Mouse (Mus musculus) forebrain, embryonic 13.5 days (tissue): ENCODE results near the gene Qprt. TPM values are rescaled to one million over a fixed set of nuclear protein-coding genes. Genes with fewer than 3 reads are reported as not detected.

Experiments
- ATAC-seq: fragments of 200-750 bp; cut with Nextera tagmentation; 2 replicates; pipeline ENCODE4 v1.8.0; 2017
- H3K27ac ChIP-seq: fragments of 300-500 bp; sonication (generic); 2 replicates; pipeline ENCODE4 v1.5.1; 2015; ENCODE audit warnings: inconsistent platforms, mild to moderate bottlenecking, moderate library complexity
- H3K27me3 ChIP-seq: fragments of 300-500 bp; sonication (generic); 2 replicates; pipeline ENCODE4 v1.6.1; 2015; ENCODE audit warnings: mild to moderate bottlenecking, inconsistent platforms
- H3K36me3 ChIP-seq: fragments of 300-500 bp; sonication (generic); 2 replicates; pipeline ENCODE4 v1.6.1; 2015; ENCODE audit warnings: mild to moderate bottlenecking, inconsistent platforms; ENCODE audit not compliant: poor library complexity, severe bottlenecking
- H3K4me1 ChIP-seq: fragments of 300-500 bp; sonication (generic); 2 replicates; pipeline ENCODE4 v1.6.1; 2015; ENCODE audit warnings: inconsistent platforms
- H3K4me2 ChIP-seq: fragments of 300-500 bp; sonication (generic); 2 replicates; pipeline ENCODE4 v1.6.1; 2015; ENCODE audit warnings: inconsistent platforms, mild to moderate bottlenecking, moderate library complexity
- H3K4me3 ChIP-seq: fragments of 300-500 bp; sonication (generic); 2 replicates; pipeline ENCODE4 v1.5.1; 2015; ENCODE audit warnings: mild to moderate bottlenecking, inconsistent platforms
- H3K9ac ChIP-seq: fragments of 300-500 bp; sonication (generic); 2 replicates; pipeline ENCODE4 v1.6.1; 2015; ENCODE audit warnings: mild to moderate bottlenecking, inconsistent platforms
- H3K9me3 ChIP-seq: fragments of 300-500 bp; sonication (generic); replicated peaks from 2 replicates; pipeline ENCODE4 v1.6.1; 2016; ENCODE audit warnings: inconsistent platforms
- WGBS: fragments of 180-500 bp; shearing (Covaris S2); methylation state at CpG from one replicate; pipeline ENCODE4 v1.1.7; 2015; 5-methylcytosine and 5-hydroxymethylcytosine counted together
- polyA plus RNA-seq: library from polyadenylated mRNA; unstranded; fragments of >200 nt; fragmentation: Nextera tagmentation; extraction: Ambion mirVana; gene quantifications from 2 replicates; pipeline ENCODE4 v1.2.1, GENCODE M21; 2015

The Qprt gene
- polyA plus RNA-seq, 1 experiment from 2014 or later: 0.67 TPM

DNA sequence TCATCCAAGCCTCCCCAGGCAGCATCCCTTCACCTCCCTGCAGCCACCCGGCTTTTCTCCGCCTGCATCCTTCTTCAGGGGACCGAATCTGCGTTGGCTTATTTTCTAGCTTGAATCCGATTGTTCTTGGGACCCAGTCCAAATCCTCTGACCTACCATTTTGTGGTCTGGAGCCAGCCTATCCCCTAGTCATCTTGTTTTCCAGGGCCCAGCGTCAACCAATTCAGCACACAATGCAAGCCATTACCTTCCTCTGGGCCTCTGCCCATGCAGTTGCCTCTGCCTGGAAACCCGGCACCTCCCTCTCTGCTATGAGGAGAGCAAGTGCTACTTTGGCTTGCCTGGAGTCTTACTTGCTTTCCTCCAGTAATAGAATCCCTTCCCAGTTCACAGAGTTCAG lies 16.5 kb downstream of the Qprt start:
- H3K9me3 ChIP-seq: no peaks in the 10 kb centered on the region
- ATAC-seq: no peak
- peaks cover 12% of the 10 kb centered on the region; the same call in 1 of the 2 replicates for H3K4me1 ChIP-seq
- no peak overlapping the region for H3K4me2 ChIP-seq
- H3K27me3 ChIP-seq: no peaks in the 10 kb centered on the region
- H3K27ac ChIP-seq: no peak overlapping the region
- 67% methylated on average over 7 of the region's 7 CpGs for WGBS
- no peak overlapping the region for H3K9ac ChIP-seq
- H3K36me3 ChIP-seq: no peaks in the 10 kb centered on the region
- H3K4me3 ChIP-seq: no peak overlapping the region

DNA sequence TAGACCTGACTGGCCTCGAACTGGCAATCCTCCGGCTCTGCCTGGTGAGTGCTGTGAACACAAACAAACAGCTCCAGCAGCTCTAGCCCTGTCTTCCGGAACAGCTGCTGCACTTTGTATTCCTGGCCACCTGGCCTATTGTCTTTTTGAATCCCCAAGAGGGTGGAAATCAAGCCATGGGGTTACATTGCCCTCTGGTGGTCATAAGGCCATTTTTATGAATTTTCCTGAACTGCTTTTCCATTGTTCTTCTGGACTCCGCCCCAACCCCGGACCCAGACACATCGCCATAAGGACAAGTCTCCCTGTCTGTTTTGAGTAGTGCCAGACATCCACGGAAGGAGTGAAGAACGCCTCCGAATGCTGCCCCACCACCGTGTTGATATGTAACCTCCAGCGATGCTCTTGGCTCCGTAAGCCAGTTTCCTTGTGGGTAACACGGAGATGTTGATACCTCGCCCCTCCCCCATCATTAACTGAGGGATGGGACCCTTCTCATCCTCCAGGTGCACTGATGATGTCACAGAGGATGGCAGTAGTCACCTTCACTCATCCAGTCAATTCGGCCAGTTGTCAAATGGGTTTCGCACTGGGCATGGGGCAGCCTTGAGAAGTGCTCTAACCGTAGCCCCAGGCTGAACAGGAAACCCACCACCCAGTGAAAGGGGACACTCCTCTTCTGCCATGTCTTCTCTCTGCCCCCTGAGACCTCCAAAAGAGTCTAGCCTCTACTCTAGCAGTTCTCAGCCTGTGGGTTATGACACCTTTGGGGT lies 17.3 kb downstream of the Qprt start:
- H3K27me3 ChIP-seq: no peaks in the 10 kb centered on the region
- H3K4me2 ChIP-seq: peak overlapping the region; percentile 52
- H3K36me3 ChIP-seq: no peaks in the 10 kb centered on the region
- ATAC-seq: peak; percentile 88
- peak overlapping the region; percentile 41 for H3K27ac ChIP-seq
- no peaks in the 10 kb centered on the region for H3K9me3 ChIP-seq
- peak overlapping the region; percentile 56 for H3K9ac ChIP-seq
- H3K4me3 ChIP-seq: peak overlapping the region; percentile 33
- peaks cover 12% of the 10 kb centered on the region; the same call in 1 of the 2 replicates for H3K4me1 ChIP-seq
- 16% methylated on average over 17 of the region's 17 CpGs for WGBS

- 66% methylated on average over 6 of the region's 6 CpGs for WGBS
- Histone ChIP-seq H3K4me2 (peak overlapping the region; percentile 52), H3K9me3 (no peaks in the 10 kb centered on the region), H3K4me3 (no peak overlapping the region), H3K27me3 (no peaks in the 10 kb centered on the region), H3K4me1 (peaks cover 12% of the 10 kb centered on the region; the same call in 1 of the 2 replicates), H3K36me3 (no peaks in the 10 kb centered on the region), H3K9ac (no peak overlapping the region), H3K27ac (peak overlapping the region; percentile 3; the same call in 1 of the 2 replicates)
- no peak for ATAC-seq
Measured at GRCm38 (mm10) chr7:127103960-127104359, 18.1 kb downstream of the Qprt start.

DNA sequence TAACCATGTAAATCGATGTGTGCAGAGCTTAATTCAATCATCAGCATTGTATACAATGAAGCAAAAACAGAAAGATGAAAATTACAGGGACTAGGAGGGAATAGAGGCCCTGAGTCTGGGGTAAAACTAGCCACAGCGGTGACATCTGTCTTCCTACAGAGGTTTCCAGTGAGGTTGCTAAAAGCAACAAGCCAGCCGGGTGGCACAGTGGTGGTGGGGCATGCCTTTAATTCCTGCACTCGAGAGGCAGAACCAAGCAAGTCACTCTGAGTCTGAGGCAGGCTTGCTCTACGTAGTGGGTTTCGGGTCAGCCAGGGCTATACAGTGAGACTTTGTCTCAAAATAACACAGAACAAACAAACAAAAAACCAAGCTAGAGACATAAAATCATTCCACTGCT lies 19.9 kb downstream of the Qprt start:
- 78% methylated on average over 6 of the region's 6 CpGs for WGBS
- peaks cover 12% of the 10 kb centered on the region; the same call in 1 of the 2 replicates for H3K4me1 ChIP-seq
- H3K9ac ChIP-seq: no peak overlapping the region
- H3K36me3 ChIP-seq: no peaks in the 10 kb centered on the region
- H3K4me2 ChIP-seq: no peak overlapping the region
- no peaks in the 10 kb centered on the region for H3K27me3 ChIP-seq
- H3K27ac ChIP-seq: no peak overlapping the region
- H3K9me3 ChIP-seq: no peaks in the 10 kb centered on the region
- no peak for ATAC-seq
- no peak overlapping the region for H3K4me3 ChIP-seq

- Histone ChIP-seq H3K27me3 (no peaks in the 10 kb centered on the region), H3K36me3 (no peaks in the 10 kb centered on the region), H3K4me3 (no peak overlapping the region), H3K4me1 (peaks cover 12% of the 10 kb centered on the region; the same call in 1 of the 2 replicates), H3K9me3 (no peaks in the 10 kb centered on the region), H3K27ac (no peak overlapping the region), H3K4me2 (no peak overlapping the region), H3K9ac (no peak overlapping the region)
- no peak for ATAC-seq
- WGBS: 35% methylated on average over 2 of the region's 2 CpGs
Measured at GRCm38 (mm10) chr7:127101451-127102016, 20.5 kb downstream of the Qprt start.

GRCm38 (mm10) chr7:127099528-127099927 lies 22.5 kb downstream of the Qprt start:
- peaks cover 6% of the 10 kb centered on the region; the same call in 1 of the 2 replicates for H3K4me1 ChIP-seq
- no peaks in the 10 kb centered on the region for H3K36me3 ChIP-seq
- H3K4me3 ChIP-seq: no peak overlapping the region
- no peak overlapping the region for H3K27ac ChIP-seq
- H3K9me3 ChIP-seq: no peaks in the 10 kb centered on the region
- no peak overlapping the region for H3K4me2 ChIP-seq
- 87% methylated on average over 4 of the region's 4 CpGs for WGBS
- H3K27me3 ChIP-seq: no peaks in the 10 kb centered on the region
- no peak for ATAC-seq
- H3K9ac ChIP-seq: no peak overlapping the region

DNA sequence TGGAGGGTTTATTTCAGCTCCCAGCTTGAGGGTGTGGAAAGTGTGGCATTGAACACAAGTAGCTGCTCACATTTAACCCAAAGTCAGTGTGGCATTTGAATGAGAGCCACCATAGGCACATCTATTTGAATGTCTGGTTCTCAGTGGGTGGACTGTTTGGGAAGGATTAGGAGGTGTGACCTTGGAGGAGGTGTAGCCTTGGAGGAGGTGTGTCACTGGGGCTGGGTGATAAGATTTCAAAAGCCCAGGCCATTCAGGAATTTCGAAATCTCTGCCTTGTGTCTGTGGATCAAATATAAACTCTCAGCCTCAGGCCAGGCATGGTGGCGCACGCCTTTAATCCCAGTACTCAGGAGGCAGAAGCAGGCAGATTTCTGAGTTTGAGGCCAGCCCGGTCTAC lies 23.1 kb downstream of the Qprt start:
- no peak overlapping the region for H3K27ac ChIP-seq
- H3K4me1 ChIP-seq: 0 out of 2 replicates have a peak, but pooled peaks cover under 1% of the 10 kb centered on the region
- no peak overlapping the region for H3K4me2 ChIP-seq
- ATAC-seq: no peak
- 92% methylated on average over 4 of the region's 4 CpGs for WGBS
- no peaks in the 10 kb centered on the region for H3K36me3 ChIP-seq
- no peaks in the 10 kb centered on the region for H3K27me3 ChIP-seq
- H3K4me3 ChIP-seq: no peak overlapping the region
- no peak overlapping the region for H3K9ac ChIP-seq
- no peaks in the 10 kb centered on the region for H3K9me3 ChIP-seq

GRCm38 (mm10) chr7:127098521-127098920 lies 23.5 kb downstream of the Qprt start:
- Histone ChIP-seq H3K9me3 (no peaks in the 10 kb centered on the region), H3K4me3 (no peak overlapping the region)
- 89% methylated on average over 5 of the region's 5 CpGs for WGBS

GRCm38 (mm10) chr7:127096456-127096855 lies 25.6 kb downstream of the Qprt start:
- no peaks in the 10 kb centered on the region for H3K9me3 ChIP-seq
- H3K4me2 ChIP-seq: no peak overlapping the region
- no peaks in the 10 kb centered on the region for H3K36me3 ChIP-seq
- WGBS: 83% methylated on average over 7 of the region's 7 CpGs
- no peaks in the 10 kb centered on the region for H3K27me3 ChIP-seq
- ATAC-seq: no peak
- no peak overlapping the region for H3K9ac ChIP-seq
- H3K27ac ChIP-seq: no peak overlapping the region
- no peak overlapping the region for H3K4me3 ChIP-seq
- H3K4me1 ChIP-seq: no peaks in the 10 kb centered on the region

More at GRCm38 (mm10) chr7:127098521-127098920, 23.5 kb downstream of the Qprt start:
- no peak overlapping the region for H3K27ac ChIP-seq
- ATAC-seq: no peak
- no peak overlapping the region for H3K4me2 ChIP-seq
- H3K9ac ChIP-seq: no peak overlapping the region
- no peaks in the 10 kb centered on the region for H3K27me3 ChIP-seq
- H3K36me3 ChIP-seq: no peaks in the 10 kb centered on the region
- H3K4me1 ChIP-seq: no peaks in the 10 kb centered on the region

DNA sequence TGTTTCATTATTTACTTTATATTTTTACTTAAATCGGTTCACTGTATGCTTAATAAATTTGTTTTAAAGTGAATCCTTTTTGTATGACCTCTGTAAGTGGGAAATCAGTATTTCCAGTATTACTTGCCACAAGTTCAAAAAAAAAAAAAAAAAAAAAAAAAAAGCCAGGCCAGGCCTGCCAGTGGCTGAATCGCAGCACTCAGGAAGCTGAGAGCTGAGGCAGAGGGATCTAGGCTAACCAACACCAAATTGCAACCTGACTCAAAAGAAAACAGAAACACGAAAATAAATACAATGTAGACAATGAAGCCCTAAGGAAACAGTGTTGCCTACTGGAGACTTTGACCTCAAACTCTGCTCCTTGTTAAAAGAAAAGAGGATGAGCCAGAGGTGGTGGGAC lies 28.1 kb downstream of the Qprt start:
- Histone ChIP-seq H3K4me2 (no peak overlapping the region), H3K9ac (no peak overlapping the region), H3K4me1 (peaks cover 7% of the 10 kb centered on the region), H3K27ac (no peak overlapping the region), H3K36me3 (no peaks in the 10 kb centered on the region), H3K4me3 (no peak overlapping the region), H3K27me3 (no peaks in the 10 kb centered on the region), H3K9me3 (no peaks in the 10 kb centered on the region)
- no peak for ATAC-seq
- WGBS: 79% methylated on average over 3 of the region's 3 CpGs

DNA sequence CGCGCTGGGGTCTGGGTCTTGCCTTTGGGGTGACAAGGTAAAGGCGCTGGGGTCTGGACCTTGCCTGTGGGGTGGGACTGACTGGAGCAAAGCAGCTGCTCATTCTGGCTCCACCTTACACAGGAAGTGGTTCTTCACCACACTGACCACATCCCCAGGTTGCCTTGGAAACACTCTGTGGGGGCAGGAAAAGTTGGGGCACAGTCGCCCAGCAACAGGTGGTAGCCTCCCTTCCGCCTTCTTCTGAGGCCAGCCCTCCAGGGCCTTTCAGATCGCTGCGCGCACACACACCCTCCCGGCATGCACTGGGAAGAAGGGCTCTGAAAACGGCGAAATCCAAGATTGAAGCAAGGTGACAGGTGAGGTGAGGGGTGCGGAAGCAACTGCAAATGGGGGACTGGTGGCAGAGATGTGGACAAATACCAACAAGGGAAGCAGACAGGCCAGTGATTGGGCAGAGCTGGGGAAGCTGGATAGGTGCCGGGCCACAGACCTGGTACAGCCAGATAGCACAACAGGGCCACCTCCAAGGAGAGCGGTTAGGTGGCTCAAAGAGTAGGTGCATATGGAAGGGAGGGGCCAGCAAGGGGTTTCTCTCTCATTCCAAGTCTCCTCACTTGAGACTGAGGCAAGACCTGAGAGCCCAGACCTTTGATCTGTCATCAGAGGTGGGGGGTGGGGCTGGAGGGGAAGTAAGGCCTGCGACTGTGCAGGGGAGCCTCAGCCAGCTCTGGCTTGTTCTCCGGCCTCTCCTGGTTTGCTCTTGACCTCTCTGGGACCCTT lies 30.7 kb downstream of the Qprt start, which contains the start of gene AI467606:
Gene AI467606 (plus strand): TSS at position 246 of the 783 bp plus-strand sequence.
- no peaks in the 10 kb centered on the region for H3K27me3 ChIP-seq
- 76% methylated on average over 16 of the region's 16 CpGs for WGBS
- H3K9me3 ChIP-seq: no peaks in the 10 kb centered on the region
- no peak within 1 kb of the TSS for H3K4me3 ChIP-seq
- no peak within 1 kb of the TSS for H3K9ac ChIP-seq
- no peaks in the 10 kb centered on the region for H3K36me3 ChIP-seq
- H3K4me2 ChIP-seq: no peak within 1 kb of the TSS
- peaks cover 10% of the 10 kb centered on the region for H3K4me1 ChIP-seq
- no peak within 1 kb of the TSS for H3K27ac ChIP-seq
- no peak for ATAC-seq
